Mouse (Mus musculus): ENCODE measurements at regions not wholly inside any gene's neighbourhood (a gene's known extent, or its start where the extent isn't known, plus 50 kb on each side); places are given as distances from the start of the nearest gene placed in this dataset.
A peak's percentile ranks its signal among the peaks of the same experiment; 100 is the strongest.

DNA sequence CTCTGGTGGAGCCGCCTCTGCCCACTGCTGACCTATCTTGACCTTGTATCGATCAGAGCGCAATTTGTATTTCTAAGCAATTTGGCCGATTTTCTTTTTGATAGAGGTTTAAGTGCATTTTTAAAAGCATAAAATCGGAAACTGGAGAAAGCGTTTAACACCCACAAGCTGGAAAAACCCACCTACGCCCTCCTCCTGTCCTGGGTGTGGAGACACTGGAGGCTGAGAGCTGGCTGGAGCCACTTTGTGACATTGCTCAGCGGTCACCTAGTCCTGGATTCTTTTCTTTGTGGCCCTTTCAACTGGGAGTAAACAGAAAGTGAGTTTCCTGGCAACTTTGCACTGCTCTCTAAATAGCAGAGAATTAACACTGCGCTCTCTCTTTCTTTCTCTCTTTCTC, 81.4 kb downstream of the Kcnrg start:
- H3K27me3 ChIP-seq (ENCODE audit: insufficient read depth, low read length), result peaks cover 87% of the 10 kb centered on the region
- no peak for TF ChIP-seq CTCF (conservative IDR thresholded peaks at IDR 0.05; ENCODE audit: low read length)
- TF ChIP-seq NANOG (IDR thresholded peaks at IDR 0.05; ENCODE audit: borderline replicate concordance, low read length), result no peak
- TF ChIP-seq POU5F1 (IDR thresholded peaks at IDR 0.05; ENCODE audit: borderline replicate concordance, low read length), result no peak
- H3K4me3 ChIP-seq (replicated peaks; ENCODE audit: low read length), result peak overlapping the region; percentile 59; the same call in 1 of the 2 replicates
- H3K4me1 ChIP-seq (replicated peaks; ENCODE audit: low read depth, low read length), result peaks cover 54% of the 10 kb centered on the region
- no peaks in the 10 kb centered on the region for H3K9me3 ChIP-seq (ENCODE audit: low read length)
- H3K36me3 ChIP-seq (ENCODE audit: insufficient read depth, low read length), result no peaks in the 10 kb centered on the region

DNA sequence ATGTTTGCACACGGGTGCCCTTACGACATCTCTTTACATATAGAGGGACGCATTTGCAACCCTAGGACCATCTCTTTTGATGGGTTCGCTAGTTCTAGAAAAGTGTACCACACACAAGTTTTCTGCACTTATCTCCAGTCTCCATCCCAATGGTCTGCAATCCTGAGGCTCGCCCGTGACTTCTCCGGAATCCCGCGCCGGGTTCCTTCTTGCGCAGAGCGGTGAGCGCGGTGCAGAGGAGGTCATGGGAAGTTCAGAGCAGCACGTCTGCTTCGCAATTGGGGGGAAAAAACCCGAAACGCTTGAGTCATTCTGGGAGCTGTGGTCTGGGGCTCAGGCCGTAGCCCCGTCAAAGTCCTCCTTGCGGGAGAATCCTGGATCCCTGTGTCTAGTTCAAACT, 82.0 kb downstream of the Kcnrg start:
- no peaks in the 10 kb centered on the region for H3K9me3 ChIP-seq (ENCODE audit: low read length)
- H3K4me3 ChIP-seq (replicated peaks; ENCODE audit: low read length), result peak overlapping the region; percentile 59
- TF ChIP-seq POU5F1 (IDR thresholded peaks at IDR 0.05; ENCODE audit: borderline replicate concordance, low read length) (no peak), NANOG (IDR thresholded peaks at IDR 0.05; ENCODE audit: borderline replicate concordance, low read length) (no peak), CTCF (conservative IDR thresholded peaks at IDR 0.05; ENCODE audit: low read length) (no peak)
- H3K27me3 ChIP-seq (ENCODE audit: insufficient read depth, low read length), result peaks cover 81% of the 10 kb centered on the region
- peaks cover 48% of the 10 kb centered on the region for H3K4me1 ChIP-seq (replicated peaks; ENCODE audit: low read depth, low read length)
- H3K36me3 ChIP-seq (ENCODE audit: insufficient read depth, low read length), result no peaks in the 10 kb centered on the region

DNA sequence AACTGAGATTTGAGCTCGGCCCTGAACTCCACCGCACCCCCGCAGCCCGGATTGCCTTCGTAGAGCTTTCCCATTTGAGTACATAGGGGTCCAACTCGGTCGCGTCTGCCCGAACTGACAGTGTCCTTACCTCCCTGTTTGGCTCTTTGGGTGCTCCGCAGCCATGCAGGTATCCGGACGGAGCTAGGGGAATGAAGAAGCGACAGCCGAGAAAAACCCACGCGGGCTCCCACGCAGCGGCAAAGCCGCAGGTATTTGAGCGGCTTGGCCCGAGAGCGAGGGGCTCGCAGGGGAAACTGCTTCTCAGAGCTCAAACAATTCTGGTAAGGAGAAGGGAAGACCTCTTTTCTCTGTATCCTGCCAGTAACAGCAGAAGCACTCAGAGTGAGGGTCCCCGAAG, 82.5 kb downstream of the Kcnrg start:
- Histone ChIP-seq H3K4me1 (replicated peaks; ENCODE audit: low read depth, low read length) (peaks cover 43% of the 10 kb centered on the region), H3K36me3 (ENCODE audit: insufficient read depth, low read length) (no peaks in the 10 kb centered on the region), H3K9me3 (ENCODE audit: low read length) (no peaks in the 10 kb centered on the region), H3K4me3 (replicated peaks; ENCODE audit: low read length) (peak overlapping the region; percentile 59), H3K27me3 (ENCODE audit: insufficient read depth, low read length) (peaks cover 76% of the 10 kb centered on the region)
- TF ChIP-seq CTCF (conservative IDR thresholded peaks at IDR 0.05; ENCODE audit: low read length), result no peak
- TF ChIP-seq NANOG (IDR thresholded peaks at IDR 0.05; ENCODE audit: borderline replicate concordance, low read length), result no peak

DNA sequence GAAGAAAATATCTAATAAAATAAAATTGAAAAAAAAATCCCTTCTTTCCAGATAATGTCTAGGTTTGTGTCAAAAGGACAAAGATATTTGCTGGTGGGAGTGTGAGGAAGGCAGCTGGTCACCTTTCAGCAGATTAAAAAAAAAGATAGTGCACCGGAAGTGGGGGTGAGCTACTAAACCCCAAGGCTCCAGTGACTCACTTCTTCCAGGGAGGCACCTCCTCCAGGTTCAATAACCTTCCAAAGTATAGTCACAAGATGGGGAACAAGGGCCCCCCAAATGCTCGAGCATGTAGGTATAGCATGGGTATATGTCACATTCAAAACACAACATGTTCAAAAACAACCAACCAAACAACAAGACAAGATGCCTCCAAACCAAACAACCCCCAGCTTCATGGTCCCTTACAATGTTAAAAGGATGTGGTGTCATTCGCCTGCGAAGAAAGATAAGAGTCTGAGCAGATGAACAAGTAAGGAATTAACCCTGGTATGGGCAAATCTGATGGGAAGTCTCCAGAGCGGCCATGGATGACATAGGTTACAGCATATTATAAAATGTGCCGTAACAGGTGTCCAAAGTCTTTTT, 84.6 kb downstream of the Kcnrg start:
- Histone ChIP-seq H3K4me1 (replicated peaks; ENCODE audit: low read depth, low read length) (peaks cover 25% of the 10 kb centered on the region), H3K27me3 (ENCODE audit: insufficient read depth, low read length) (peaks cover 56% of the 10 kb centered on the region), H3K9me3 (ENCODE audit: low read length) (no peaks in the 10 kb centered on the region), H3K36me3 (ENCODE audit: insufficient read depth, low read length) (no peaks in the 10 kb centered on the region), H3K4me3 (replicated peaks; ENCODE audit: low read length) (no peak overlapping the region)
- TF ChIP-seq CTCF (conservative IDR thresholded peaks at IDR 0.05; ENCODE audit: low read length) (no peak), NANOG (IDR thresholded peaks at IDR 0.05; ENCODE audit: borderline replicate concordance, low read length) (no peak), POU5F1 (IDR thresholded peaks at IDR 0.05; ENCODE audit: borderline replicate concordance, low read length) (no peak)

DNA sequence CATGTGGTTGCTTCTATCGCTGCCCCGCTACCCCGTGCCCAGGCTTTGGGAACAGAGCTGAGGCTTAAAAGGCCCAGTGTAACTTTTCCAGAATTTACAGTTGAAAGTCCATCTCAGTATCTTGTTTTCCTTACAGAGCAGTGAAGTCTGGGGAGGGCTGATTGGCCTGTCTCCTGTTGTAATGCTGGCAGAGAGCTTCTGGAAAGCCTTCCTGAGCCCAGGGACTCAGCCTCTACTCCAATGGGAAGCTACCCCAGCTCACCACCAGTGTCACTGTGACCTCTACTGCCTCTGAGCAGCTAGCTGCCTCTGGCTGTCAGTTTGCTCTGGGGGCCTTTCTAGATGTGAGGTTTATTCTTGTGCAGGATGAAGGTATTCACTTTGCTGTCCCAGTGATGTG, 87.5 kb downstream of the Kcnrg start:
- H3K36me3 ChIP-seq (ENCODE audit: insufficient read depth, low read length), result no peaks in the 10 kb centered on the region

DNA sequence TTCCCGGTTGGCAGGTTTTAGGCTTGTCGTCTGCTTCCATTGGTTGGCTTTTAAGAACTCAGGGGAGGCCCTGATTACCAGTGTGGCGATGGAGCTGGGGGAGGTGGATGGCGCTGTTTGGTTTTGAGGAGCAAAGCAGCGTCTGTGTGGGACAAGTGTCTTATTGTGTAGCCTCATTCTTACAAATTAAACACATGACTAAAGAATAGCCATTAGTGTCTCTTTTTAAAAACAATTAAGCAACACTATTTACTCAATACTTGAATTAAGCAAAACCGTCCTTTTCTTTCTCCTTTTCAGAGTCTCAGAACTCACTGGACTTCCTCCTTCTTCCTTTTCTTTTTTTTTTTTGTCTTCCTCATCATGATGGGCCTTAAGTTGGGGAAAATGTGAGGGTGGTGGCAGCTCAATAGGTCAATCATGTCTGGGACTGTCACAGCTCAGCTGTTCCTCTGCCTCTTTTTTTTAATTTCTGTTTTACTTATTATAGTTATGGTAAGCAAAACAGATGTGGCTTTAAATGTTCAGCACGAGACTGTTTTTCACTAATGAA, 89.1 kb downstream of the Kcnrg start:
- Histone ChIP-seq H3K4me1 (replicated peaks; ENCODE audit: low read depth, low read length) (no peaks in the 10 kb centered on the region), H3K27me3 (ENCODE audit: insufficient read depth, low read length) (peaks cover 15% of the 10 kb centered on the region), H3K9me3 (ENCODE audit: low read length) (no peaks in the 10 kb centered on the region), H3K4me3 (replicated peaks; ENCODE audit: low read length) (no peak overlapping the region), H3K36me3 (ENCODE audit: insufficient read depth, low read length) (no peaks in the 10 kb centered on the region)
- TF ChIP-seq NANOG (IDR thresholded peaks at IDR 0.05; ENCODE audit: borderline replicate concordance, low read length), result no peak
- no peak for TF ChIP-seq CTCF (conservative IDR thresholded peaks at IDR 0.05; ENCODE audit: low read length)
- no peak for TF ChIP-seq POU5F1 (IDR thresholded peaks at IDR 0.05; ENCODE audit: borderline replicate concordance, low read length)

More for the DNA sequence above, 87.5 kb downstream of the Kcnrg start:
- no peak overlapping the region for H3K4me3 ChIP-seq (replicated peaks; ENCODE audit: low read length)
- no peak for TF ChIP-seq NANOG (IDR thresholded peaks at IDR 0.05; ENCODE audit: borderline replicate concordance, low read length)
- TF ChIP-seq CTCF (conservative IDR thresholded peaks at IDR 0.05; ENCODE audit: low read length), result no peak
- TF ChIP-seq POU5F1 (IDR thresholded peaks at IDR 0.05; ENCODE audit: borderline replicate concordance, low read length), result no peak
- peaks cover 3% of the 10 kb centered on the region for H3K4me1 ChIP-seq (replicated peaks; ENCODE audit: low read depth, low read length)
- H3K27me3 ChIP-seq (ENCODE audit: insufficient read depth, low read length), result peaks cover 31% of the 10 kb centered on the region
- no peaks in the 10 kb centered on the region for H3K9me3 ChIP-seq (ENCODE audit: low read length)

DNA sequence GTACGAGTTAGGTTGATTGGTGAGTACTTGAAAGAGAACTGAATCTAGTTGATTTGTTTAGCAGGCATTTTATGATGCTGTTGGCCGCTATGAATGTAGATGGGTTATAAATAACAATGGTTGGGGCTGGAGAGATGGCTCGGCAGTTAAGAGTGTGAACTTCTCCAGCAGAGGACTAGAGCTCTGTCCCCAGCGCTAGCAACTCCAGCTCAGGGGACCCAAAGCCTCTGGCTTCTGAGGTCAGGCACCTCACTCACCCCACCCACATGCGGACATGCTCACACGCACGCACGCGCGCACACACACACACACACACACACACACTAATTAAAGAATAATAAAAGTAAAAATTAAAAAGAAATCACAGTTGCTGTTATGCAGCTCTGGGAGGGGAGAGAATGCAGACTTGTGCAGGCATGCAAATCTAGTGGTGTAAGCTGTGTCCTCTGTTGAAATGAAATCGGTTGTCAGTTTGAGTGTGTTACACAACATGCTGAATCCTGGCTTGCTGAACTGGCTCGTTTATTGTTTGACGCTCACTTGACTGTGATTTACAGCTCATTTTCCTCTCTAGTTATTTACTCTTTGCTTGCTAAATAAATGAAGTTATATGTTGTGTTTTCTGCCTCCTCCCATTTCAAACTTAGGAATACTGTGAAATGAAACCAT, 89.8 kb downstream of the Kcnrg start:
- no peak for TF ChIP-seq NANOG (IDR thresholded peaks at IDR 0.05; ENCODE audit: borderline replicate concordance, low read length)
- no peak for TF ChIP-seq POU5F1 (IDR thresholded peaks at IDR 0.05; ENCODE audit: borderline replicate concordance, low read length)
- TF ChIP-seq CTCF (conservative IDR thresholded peaks at IDR 0.05; ENCODE audit: low read length), result no peak
- no peaks in the 10 kb centered on the region for H3K36me3 ChIP-seq (ENCODE audit: insufficient read depth, low read length)
- H3K4me1 ChIP-seq (replicated peaks; ENCODE audit: low read depth, low read length), result no peaks in the 10 kb centered on the region
- peaks cover 9% of the 10 kb centered on the region for H3K27me3 ChIP-seq (ENCODE audit: insufficient read depth, low read length)
- H3K4me3 ChIP-seq (replicated peaks; ENCODE audit: low read length), result no peak overlapping the region
- H3K9me3 ChIP-seq (ENCODE audit: low read length), result no peaks in the 10 kb centered on the region

DNA sequence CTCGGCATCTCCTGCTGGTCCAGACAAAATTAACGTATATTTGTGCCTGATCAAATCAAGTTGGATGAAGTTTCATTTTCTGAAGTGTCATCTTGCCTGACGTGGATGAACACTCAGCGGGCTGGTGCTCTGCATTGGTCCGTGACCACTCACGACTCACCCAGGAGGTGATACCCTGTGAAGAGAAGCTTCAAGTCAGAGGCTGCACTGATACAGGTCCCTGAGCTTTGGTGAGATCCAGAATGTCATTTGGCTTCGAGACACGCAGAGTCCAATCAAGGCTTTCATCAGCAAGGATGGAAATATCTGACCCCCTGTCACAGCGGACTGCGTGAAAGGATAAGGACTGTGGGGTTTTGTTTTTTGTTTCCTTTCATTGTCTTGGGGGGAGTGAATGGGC, 90.4 kb downstream of the Kcnrg start:
- Histone ChIP-seq H3K4me3 (replicated peaks; ENCODE audit: low read length) (no peak overlapping the region), H3K9me3 (ENCODE audit: low read length) (no peaks in the 10 kb centered on the region), H3K36me3 (ENCODE audit: insufficient read depth, low read length) (no peaks in the 10 kb centered on the region), H3K4me1 (replicated peaks; ENCODE audit: low read depth, low read length) (no peaks in the 10 kb centered on the region), H3K27me3 (ENCODE audit: insufficient read depth, low read length) (peaks cover 5% of the 10 kb centered on the region)
- no peak for TF ChIP-seq NANOG (IDR thresholded peaks at IDR 0.05; ENCODE audit: borderline replicate concordance, low read length)
- TF ChIP-seq CTCF (conservative IDR thresholded peaks at IDR 0.05; ENCODE audit: low read length), result no peak
- no peak for TF ChIP-seq POU5F1 (IDR thresholded peaks at IDR 0.05; ENCODE audit: borderline replicate concordance, low read length)
